Mouse (Mus musculus) stomach, postnatal 0 days (tissue): Measurements from ENCODE around the gene Nat8f5.

Experiments
- CTCF ChIP-seq: IDR thresholded peaks from 2 replicates; pipeline ENCODE4 v1.5.1; 2016; ENCODE audit warnings: antibody characterized with exemption, low read depth, mild to moderate bottlenecking, moderate library complexity
- EP300 ChIP-seq: optimal IDR thresholded peaks from 2 replicates; pipeline ENCODE3; 2016; ENCODE audit warnings: antibody characterized with exemption

- TF ChIP-seq CTCF: no peak
- no peak for TF ChIP-seq EP300
These were observed 35.5 kb upstream of the Nat8f5 start for GRCm38 (mm10) chr6:85856194-85856678.
